Mouse (Mus musculus): ENCODE measurements at regions not wholly inside any gene's neighbourhood (a gene's known extent, or its start where the extent isn't known, plus 50 kb on each side); places are given as distances from the start of the nearest gene placed in this dataset.

DNA sequence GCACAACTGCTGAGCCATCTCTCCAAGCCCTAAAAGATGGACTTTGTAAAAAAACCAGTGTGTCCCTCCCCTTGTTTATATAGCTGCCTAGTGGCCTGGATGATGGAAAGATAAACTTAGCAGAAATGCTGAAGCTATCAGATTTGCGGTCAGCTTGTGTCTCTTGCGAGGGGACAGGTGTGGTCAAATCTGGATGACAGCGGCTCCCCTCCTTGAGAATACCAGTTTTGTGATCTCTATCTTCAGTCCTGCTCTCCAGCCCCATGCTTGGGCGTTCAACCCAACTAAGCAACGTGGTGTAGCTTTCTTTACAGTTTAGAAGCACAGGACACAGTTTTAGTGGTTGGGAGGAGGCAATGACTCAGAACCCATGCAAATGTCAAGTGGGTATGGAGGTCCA lies 274.7 kb downstream of the Hhipl2 start:
- no peak for TF ChIP-seq CTCF (IDR thresholded peaks at IDR 0.05; ENCODE audit: low read depth, low read length)
- no peak for TF ChIP-seq POLR2A (IDR thresholded peaks at IDR 0.05; ENCODE audit: borderline replicate concordance, low read depth, low read length)

Data from bone marrow macrophage, adult 2 months (primary cell).